Mouse (Mus musculus) left cerebral cortex, adult 9 months (tissue): ENCODE data around the gene Olfr1505.

ENCODE experiments used
- DNase-seq, 2 experiments: peaks; one replicate each; pipeline ENCODE4 v3.0.0; 2022; ENCODE audit warnings: low spot score in 2 of 2

Olfr1505 gene

DNA sequence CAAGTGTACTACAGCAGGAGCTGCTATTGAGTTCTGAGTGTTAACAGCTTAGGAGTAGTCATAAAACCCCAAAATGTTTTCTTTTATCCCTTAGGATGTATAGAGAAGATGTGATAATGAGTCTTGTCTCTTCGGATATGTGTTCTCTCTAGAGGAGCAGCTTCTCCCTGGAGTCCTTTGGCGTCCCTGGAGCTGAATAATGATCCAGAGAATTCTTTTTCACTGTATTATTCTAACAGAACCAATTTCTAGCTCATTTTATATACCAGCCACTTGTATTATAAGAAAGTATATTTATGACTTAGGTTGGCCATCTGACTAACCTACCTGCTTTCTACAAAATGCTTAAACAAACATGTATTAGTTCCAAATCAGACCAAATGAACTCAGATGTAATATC, at the start of gene Olfr1505:
Olfr1505 (plus strand) TSS at position 301 of the 400 bp plus-strand sequence.
- no peak for DNase-seq

DNA sequence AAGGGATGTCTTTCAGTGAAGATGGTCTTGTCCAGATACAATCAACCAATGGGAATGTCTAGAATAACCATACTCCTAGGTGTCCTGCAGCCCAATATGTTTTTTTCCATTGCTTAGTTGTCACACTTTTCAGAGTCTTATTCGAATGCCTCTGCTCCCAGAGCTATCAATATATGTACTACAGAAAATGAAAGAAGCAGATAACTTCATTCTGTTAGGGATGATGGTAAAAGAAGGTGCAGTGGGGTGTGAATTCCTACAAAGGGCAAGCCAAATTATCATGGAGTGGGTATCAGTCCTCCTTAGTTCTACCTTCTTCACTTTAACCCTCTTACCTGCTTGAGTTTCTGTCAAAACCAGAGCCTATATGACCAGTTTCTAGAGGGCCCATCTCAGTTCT, 15.5 kb upstream of the Olfr1505 start, which contains the start of gene Olfr1504:
Olfr1504 (minus strand) TSS at position 101 of the 400 bp plus-strand sequence.
- no peak for DNase-seq
